Mouse (Mus musculus) c-Kit-positive CD71-negative TER-119-negative erythroid progenitor cells, embryonic 14.5 days (primary cell): ENCODE data around the gene Upp2.

ENCODE experiments used
- DNase-seq: peaks from one replicate; pipeline ENCODE4 v3.0.0-alpha.2; 2013; ENCODE audit warnings: low read depth

Gene Upp2

GRCm38 (mm10) chr2:58680794-58681193, 113.7 kb downstream of the Upp2 start:
- DNase-seq, result peak; percentile 24

DNA sequence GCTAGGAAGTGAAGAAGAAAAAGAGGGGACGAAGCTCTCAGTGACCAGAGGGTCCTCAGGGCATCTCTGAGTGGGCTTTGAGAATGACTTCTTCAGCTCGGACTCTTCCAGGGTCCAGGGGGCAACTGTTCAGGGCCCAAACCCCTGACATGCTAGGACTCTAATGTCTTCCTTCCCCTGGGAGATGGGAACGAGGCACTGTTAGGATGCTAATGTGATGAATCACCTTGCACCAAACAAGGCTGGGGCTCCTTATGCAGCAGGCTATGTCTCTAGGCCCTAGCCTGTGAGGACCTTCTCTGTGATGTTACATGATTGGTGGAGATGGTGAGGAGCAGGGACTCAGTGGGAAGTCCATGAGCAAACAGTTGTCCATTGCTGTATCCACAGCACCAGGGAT, 114.3 kb downstream of the Upp2 start:
- no peak for DNase-seq

GRCm38 (mm10) chr2:58697501-58697900, 130.4 kb downstream of the Upp2 start:
- DNase-seq, result no peak

- peak; percentile 35 for DNase-seq
These were observed 132.8 kb downstream of the Upp2 start for GRCm38 (mm10) chr2:58699931-58700330.

GRCm38 (mm10) chr2:58700354-58700753, 133.3 kb downstream of the Upp2 start:
- no peak for DNase-seq

DNA sequence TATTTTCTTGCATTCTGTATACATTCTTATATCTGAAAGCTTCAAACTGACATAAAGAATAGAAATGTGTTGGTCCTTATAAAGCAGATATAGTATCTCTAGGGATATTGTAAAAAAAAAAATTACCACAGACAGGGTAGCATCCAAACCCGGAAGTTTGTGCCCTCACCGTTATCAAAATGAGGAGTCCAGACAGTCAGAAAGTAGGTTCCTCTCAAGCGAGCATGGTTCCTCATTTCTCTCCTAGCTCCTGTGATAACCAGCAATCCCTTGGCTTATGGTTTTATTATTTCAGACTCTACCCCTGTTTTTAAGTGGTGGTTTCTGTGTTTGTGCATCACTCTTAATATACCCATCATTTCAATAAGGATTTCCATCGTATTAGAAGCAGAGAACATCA, 134.5 kb downstream of the Upp2 start:
- DNase-seq, result no peak

DNA sequence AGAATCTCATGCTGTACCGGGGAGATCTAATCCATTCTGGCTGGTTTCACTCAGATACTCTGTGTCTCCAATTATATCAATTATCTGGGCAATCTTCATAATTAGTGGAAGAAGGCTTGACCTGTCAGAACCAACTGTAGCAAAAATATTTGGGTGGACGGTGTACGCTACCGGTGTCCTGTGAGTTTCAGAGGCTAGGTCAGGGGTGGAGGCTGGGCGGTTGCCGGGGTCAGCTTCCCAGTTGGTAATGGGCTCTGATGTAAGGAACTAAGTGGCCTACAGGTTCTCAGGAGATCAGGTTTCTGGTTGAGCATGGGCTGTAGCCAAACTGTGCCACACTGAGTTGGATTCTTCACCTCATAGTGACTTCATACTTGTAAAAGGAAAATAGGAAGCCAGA, 136.1 kb downstream of the Upp2 start:
- no peak for DNase-seq

- DNase-seq, result no peak
These were observed 136.5 kb downstream of the Upp2 start for GRCm38 (mm10) chr2:58703646-58704045.

DNA sequence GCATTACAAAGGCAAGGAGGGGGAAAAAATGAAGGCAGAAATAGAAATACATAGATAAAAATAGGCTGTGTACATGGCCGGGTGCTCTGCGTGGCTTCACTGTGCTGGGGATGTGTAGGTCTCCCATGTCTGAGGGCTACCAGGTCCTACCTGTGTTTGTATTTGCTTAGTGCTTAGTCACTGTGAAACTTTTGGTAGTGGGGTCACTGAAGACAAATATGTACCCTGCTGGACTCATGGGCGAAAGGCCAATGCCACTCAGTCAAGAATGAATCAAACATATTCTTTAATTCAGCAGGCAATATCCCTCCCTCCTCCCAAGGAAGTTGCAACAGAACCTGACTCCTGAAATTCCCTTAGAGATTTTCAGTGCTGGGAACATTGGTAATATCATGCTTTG, 137.5 kb downstream of the Upp2 start:
- no peak for DNase-seq

DNA sequence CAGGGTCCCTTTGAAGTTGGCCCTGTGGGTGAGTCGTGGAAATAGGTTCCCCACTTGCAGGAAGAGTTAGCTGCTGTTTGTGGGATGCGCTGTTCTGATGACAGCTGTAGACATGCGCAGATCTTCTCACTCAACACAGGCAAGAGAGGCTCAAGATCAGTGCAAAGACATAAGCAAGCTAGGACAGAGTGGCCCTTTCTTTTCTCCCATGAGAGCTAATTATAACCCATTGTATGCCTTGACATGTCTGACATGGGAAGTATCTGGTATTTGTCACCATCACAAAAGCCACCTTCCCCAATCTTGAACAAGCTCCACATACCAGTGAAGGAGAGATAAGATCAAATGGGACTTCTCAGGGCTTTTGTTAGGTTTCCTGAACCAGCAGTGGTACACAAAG, 140.6 kb downstream of the Upp2 start:
- no peak for DNase-seq

DNA sequence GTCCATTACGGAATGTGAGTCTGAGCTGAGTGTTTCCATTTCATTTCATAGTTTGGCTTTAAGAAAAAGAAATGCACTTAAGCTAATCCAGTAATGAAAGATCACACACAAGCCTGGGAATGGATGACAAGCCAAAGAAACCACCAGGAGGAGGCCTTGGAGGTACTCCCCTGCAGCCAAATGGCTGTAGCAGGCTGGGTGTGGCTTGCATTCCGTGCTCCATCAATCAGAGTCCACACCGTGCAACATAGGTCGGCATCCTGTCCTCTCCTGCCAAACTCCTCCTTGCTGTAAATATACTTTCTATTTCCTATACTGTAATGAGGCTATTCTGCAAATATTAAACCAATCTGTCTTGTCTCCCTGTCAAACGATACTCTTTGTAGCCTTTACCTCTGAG, 143.1 kb downstream of the Upp2 start:
- no peak for DNase-seq

DNA sequence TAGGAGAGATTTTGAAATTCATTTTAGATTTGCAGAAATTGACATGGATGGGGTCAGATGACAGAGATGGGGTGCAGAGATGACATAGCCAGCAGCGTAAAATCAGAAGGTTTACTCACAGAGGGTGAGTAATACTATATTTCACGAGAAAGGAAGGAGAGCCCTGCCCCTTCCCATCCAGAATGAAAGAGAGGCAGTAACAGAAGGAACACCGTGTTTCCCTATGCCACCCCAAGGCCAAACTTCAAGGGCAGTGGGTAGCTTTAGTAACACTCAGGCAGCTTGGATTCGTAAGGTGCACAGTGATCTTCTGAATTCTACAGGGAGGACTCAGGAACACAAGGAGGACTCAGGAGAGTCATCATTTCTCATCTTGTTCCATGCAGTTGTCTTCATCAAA, 144.0 kb downstream of the Upp2 start:
- DNase-seq, result no peak

DNA sequence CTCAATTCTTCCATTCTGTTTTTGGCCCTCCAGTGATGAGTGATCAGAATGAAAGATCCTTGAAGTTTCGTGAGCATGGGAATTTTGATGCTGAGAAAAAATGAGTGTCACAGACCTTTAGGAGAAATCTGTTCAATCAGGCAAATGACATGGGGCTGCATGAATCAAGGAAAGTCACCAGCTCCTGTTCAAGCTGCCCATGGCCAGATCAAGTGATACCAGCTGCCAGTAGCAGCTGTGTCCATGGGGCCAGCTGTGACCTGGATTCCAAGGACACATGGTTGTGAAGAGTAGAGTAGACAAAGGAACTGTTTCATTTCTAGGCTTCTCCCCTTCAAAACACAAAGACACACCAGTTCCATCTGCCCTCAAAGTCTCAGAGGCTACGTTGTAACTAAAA, 144.4 kb downstream of the Upp2 start:
- no peak for DNase-seq

GRCm38 (mm10) chr2:58711935-58712334, 144.8 kb downstream of the Upp2 start:
- no peak for DNase-seq

- no peak for DNase-seq
These were observed 150.8 kb downstream of the Upp2 start for GRCm38 (mm10) chr2:58717898-58718297.

GRCm38 (mm10) chr2:58737192-58737820, 170.2 kb downstream of the Upp2 start:
- DNase-seq, result peak; percentile 5

DNA sequence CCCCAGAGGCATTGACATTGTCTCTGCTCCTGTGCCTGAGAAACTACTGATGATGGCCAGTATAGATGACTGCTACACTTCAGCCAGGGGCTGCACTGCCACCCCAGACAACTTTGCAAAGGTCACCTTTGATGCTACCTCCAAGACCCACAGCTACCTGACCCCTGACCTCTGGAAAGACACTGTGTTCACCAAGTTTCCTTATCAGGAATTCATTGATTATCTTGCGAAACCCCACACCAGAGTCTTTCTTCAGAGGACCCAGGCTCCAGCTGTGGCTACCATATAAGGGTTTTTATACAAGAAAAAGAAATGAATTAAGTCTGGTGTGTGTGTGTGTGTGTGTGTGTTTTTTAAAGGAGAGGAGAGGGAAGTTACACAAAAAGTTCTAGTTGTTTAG, 174.1 kb downstream of the Upp2 start:
- no peak for DNase-seq

DNA sequence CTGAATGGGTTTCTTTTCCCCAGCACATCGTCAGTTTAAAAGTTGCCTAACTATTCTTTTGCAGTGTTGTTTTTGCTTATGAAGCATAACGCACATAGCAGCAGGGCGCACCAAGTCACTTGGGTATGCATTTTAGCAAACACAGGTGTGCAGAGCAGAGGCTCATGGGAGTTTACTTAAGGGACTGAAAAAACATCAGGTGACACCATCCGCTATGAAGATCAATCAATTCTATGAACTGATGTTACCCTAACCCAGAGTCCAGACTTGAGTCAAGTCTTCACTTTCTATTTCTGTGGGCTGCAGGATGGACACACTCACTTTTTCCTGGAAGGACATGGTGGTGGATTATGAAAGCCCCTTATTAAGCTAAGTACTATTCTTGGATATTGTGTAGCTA, 174.9 kb downstream of the Upp2 start:
- DNase-seq, result no peak

DNA sequence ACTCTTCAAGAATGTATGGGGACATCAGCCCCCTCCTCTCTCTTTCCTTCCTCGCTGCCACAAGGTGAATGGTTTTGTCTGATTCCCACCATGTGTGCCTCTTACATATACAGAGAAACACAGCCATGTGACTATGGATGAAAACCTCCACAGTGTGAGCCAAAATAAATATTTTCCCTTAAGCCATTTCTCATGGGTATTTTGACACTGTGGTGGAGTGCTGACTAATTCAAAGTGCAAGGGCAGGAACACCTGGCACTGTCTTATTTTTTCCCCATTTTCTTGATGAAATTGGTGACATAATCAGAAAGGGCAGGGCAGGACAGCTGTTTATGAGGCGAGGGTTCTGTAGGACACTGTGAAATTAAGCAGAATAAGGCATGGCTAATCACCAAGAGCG, 176.3 kb downstream of the Upp2 start:
- no peak for DNase-seq

GRCm38 (mm10) chr2:58747483-58748229, 180.6 kb downstream of the Upp2 start:
- DNase-seq, result no peak

DNA sequence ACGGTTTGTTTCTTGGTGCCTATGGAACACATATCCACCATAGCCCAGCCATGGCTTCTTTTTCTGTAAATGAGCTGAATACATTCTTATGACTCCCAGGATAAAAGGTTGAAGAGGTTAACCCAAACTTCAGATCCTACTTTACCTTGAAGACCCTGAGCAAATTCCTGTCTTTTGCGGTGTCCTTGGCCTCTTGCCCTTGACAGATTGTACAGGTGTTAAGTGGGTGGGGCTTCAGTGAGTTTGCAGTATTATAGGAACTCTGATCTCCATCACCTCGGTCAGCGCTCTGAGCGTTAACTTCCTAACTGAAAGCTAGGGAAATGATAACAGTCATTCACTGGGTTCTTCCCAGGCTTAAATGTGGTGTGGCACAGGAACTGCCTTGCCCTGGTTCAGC, 181.2 kb downstream of the Upp2 start:
- no peak for DNase-seq

- DNase-seq, result no peak
These were observed 185.8 kb downstream of the Upp2 start for GRCm38 (mm10) chr2:58752891-58753290.

DNA sequence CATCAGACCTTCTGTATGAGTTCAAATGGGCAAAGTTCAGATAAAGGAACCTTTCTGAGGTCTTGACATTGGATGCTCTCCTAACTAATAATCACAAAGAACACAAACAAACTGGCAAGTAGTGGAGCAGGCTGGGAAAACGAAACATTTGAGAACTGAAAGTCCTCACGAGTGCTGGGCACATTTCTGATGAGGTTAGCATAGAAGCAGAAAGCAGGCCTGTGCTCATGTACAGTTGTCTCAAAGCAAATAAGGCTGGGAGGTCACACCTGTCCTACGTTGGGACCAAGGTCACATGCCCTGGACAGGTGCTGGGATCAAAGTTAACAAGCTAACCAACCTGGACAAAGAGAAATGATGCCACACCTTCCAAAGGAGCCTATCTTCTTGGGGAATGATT, 187.6 kb downstream of the Upp2 start:
- no peak for DNase-seq

- DNase-seq, result no peak
These were observed 191.0 kb downstream of the Upp2 start for GRCm38 (mm10) chr2:58758081-58758480.
